Mouse (Mus musculus) 3134 (cell line): ENCODE data around the gene Mrpl33.

Experiments
- DNase-seq: peaks from one replicate; pipeline ENCODE4 v3.0.0-alpha.2; 2011; ENCODE audit warnings: low spot score; ENCODE audit not compliant: insufficient read length; ENCODE audit errors: extremely low read depth

Gene Mrpl33

DNA sequence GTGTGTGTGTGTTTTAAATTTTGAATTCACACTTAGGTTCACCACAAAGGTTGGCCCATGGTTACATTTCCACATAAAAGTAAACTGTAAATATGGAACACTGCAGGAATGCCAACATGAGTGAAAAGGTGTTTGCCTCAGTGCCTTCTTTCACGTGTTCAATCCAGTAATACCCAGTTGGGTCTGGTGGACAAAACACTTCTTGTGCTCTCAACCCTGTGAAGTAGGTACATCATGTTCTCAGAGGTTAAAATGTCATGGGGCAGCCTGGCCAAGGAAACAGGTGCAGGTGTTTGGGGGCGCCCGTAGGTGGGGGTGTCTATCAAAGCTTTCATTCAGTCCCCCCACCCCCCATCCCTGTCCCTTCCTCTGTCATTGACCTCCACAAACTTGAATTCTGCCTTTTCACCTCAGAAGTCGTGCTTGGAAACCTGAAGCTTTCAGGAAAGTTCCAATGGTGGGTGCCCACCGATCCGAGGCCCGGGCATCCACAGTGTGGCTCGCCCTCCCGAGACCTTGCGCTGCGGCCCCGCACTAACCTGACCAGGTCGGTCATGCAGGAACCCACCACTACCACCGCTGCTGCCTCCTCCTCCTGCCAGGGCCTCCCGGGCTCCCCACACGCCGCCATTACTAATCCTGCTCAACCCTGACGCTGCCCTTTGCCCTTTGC, 100.4 kb downstream of the Mrpl33 start, which contains the start of gene Rbks:
TSS of gene Rbks (minus strand) at position 657 of the 673 bp plus-strand sequence.
- no peak for DNase-seq

GRCm38 (mm10) chr5:31697644-31698296, 101.0 kb downstream of the Mrpl33 start, which contains the start of gene Babam2:
Gene Babam2, plus strand, starts transcription at chr5:31697684.
- peak; percentile 93 for DNase-seq

GRCm38 (mm10) chr5:31698297-31698726, 101.6 kb downstream of the Mrpl33 start:
- no peak for DNase-seq

DNA sequence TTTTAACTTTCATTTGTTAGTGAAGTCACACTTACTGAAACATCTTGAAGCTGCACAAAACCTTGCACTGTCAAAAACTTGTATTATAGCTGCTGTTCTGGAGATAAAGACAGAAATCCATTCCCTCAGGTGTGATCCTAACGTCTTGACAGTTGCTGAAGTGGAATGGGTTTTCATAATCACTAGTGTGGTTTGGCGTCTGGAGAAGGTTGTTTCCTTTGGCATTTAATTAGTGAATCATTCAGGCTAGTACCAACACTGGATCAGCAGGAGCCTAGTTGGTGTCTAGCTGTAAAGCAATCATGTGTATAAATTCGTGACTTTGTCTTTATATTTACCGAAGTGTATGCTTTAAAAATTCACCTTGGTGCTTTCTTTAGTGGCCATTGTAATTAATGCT, 102.2 kb downstream of the Mrpl33 start:
- peak; percentile 38 for DNase-seq

DNA sequence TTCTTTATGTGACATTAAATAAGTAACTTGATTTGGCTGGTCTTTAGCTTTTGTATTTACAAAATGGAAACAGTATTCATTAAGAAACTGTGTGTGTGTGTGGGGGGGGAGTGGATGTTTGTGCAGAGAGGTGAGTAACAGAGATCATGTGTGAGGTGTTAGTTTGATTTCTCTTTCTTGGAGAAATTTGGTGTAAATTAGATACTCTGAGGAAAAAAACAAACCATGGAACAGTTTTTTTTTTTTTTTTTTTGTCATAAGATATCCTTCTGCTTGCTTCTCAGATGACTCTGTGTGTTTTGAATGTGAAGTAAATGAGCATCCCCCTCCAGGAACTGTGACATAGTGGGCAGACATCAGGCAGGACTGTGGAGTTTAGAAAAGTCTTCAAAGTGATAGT, 102.7 kb downstream of the Mrpl33 start:
- DNase-seq: no peak

DNA sequence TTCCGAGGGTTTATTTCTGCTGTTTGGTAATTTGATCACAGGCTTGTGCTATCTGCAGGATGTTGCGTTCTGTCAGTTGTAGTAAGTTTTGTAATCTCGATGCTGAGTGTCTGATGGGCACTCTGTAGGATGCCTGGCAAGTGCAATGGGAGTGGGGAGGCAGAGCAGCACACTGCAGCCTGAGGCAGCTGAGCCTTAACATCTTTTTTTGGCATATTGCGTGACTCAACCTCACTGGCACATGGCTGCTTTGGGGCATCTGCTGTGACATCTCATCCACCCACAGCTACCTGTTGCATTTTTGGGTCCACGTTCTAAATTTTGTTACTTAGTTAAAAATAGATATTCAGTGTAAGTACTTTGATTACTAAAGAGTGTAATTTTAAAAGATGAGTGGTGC, 108.2 kb downstream of the Mrpl33 start:
- no peak for DNase-seq

DNA sequence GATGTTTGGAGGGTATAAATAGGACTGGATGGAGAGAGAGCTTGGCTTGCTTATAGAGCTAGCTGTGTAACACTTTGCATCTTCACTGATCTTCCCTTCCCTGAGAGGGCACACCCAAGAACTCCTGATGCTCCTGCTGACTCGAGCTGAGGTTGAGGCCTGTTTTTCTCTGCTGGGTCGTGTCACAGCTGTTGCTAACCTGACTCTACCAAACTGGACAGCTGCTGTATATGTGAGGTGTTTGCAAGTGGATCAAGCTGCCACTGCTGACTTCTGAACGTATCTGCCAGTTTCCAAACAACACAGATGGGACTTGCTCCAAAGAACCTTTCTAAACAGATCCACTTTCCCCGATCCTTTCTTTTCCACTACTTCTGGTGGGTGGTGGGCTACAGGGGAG, 110.1 kb downstream of the Mrpl33 start:
- DNase-seq: no peak

DNA sequence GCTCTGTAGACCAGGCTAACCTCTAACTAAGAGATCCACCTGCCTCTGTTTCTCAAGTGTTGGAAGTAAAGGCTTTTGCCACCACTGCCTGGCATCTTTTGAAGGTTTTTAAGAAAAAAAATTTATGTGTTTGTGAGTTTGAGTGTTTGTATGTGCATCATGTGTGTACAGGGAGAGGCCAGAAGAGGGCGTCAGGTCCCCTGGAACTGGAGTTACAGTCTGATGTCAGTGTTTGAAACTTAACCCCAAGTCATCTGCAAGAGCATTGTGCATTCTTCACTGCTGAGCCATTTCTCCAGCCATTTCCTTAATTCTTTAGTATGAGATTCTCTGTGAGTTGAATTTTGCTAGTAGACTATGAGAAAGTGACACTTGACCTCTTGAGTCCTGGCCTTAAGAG, 112.7 kb downstream of the Mrpl33 start:
- DNase-seq: peak; percentile 32

- no peak for DNase-seq
Observed at GRCm38 (mm10) chr5:31713280-31713711, 116.6 kb downstream of the Mrpl33 start.

DNA sequence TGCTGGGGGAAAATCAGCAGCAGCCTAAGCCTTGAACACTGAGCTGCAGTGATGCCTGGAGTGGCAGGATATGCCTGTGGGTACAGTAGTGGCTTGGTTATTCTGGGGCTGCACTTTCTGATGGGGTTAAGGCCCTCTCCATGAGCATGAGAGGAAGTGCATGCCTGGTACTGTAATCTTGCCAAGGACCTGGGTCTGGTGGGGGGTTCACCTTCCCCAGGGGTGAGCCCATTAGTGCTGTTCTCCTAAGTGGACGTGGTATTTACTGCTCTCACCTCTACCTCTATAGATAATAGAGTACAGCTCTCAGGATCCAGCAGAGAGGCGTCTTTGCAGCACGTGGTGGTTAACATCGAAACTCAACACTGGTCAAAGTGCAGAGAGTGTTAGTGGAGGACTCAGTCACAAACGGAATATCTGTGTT, 117.1 kb downstream of the Mrpl33 start:
- no peak for DNase-seq
